Mouse (Mus musculus): ENCODE measurements around the gene Hnf1b. TPM values are rescaled to one million over a fixed set of nuclear protein-coding genes. Genes with fewer than 3 reads are reported as not detected.
A peak's percentile ranks its signal among the peaks of the same experiment; 100 is the strongest.

Gene Hnf1b
- not detected in 2 replicates for polyA plus RNA-seq (2012; ENCODE audit: insufficient read depth, low replicate concordance)

DNA sequence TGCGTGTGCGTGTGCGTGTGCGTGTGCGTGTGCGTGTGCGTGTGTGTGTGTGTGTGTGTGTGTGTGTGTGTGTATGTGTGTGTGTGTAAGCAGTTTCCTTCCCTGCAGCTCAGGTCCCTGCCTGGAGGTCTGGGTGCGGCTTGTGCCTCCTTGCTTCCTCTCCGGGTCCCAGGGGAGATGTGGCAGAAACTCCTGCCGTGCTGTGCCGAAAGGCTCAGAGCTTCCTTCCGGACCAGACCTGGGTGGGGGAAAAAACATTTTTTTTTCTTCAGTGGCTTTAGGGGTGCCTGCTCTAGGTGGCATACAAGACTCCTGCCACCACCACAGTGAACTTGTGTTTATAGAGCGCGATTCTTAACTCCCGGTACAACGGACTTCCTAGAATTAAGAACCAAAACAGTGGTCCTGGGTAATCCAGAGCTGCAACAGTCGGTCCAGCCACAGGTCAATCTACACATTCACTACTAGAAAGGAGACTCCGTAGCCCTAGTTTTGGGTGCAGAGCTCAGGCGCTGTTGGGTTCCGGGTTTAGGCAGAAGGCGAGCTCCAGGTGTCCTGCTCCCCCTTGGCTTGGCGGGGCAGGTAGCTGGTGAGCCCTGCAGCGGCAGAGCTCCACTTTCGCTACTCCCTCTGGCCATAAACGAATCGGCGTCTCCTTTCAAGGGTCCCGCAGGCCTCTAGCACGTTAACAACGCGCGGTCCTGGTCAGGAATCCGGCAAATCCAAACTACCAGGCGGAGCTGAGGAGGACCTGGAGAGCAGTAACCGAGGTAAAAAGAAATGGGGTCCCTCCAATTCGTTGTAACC, at the start of gene Hnf1b:
Gene Hnf1b (plus strand): TSS at position 535 of the 807 bp plus-strand sequence.
- H3K9me3 ChIP-seq = 0 out of 2 replicates have a peak, but pooled peaks cover 4% of the 10 kb centered on the region
- no peaks in the 10 kb centered on the region for H3K36me3 ChIP-seq (replicated peaks; ENCODE audit: low read length)
- H3K4me3 ChIP-seq (replicated peaks) = peak within 1 kb of the TSS; percentile 88
- H3K27me3 ChIP-seq (replicated peaks) = peaks cover 83% of the 10 kb centered on the region
- H3K4me1 ChIP-seq = peaks cover 42% of the 10 kb centered on the region
- no peak for TF ChIP-seq FLI1 (IDR thresholded peaks at IDR 0.05; ENCODE audit: low read length)
- no peak for TF ChIP-seq GATA1 (IDR thresholded peaks at IDR 0.05; ENCODE audit: borderline replicate concordance, low read length)

DNA sequence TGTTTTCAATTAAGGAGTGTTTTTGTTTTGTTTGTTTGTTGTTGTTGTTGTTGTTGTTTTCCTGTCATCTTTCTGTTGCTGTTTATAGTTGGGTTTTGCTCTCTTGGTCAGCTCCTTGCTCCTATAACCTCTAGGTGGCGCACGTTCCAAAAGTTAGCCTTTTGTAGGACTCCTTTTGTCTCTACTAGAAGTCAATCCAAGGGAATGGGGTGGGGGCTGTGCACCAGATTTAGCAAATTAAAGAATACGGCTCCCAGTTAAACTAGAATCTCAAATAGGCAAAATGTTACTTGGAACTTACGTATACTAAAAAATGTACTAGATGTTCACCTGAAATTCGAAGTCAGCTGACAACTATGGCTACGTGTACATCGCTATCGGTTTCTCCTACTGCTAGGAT, 47.7 kb upstream of the Hnf1b start:
- Histone ChIP-seq H3K4me1 (no peaks in the 10 kb centered on the region), H3K4me3 (replicated peaks) (no peak overlapping the region), H3K9me3 (peaks cover 17% of the 10 kb centered on the region), H3K27me3 (replicated peaks) (peaks cover 61% of the 10 kb centered on the region), H3K36me3 (replicated peaks; ENCODE audit: low read length) (no peaks in the 10 kb centered on the region)
- TF ChIP-seq FLI1 (IDR thresholded peaks at IDR 0.05; ENCODE audit: low read length) = no peak
- no peak for TF ChIP-seq GATA1 (IDR thresholded peaks at IDR 0.05; ENCODE audit: borderline replicate concordance, low read length)

DNA sequence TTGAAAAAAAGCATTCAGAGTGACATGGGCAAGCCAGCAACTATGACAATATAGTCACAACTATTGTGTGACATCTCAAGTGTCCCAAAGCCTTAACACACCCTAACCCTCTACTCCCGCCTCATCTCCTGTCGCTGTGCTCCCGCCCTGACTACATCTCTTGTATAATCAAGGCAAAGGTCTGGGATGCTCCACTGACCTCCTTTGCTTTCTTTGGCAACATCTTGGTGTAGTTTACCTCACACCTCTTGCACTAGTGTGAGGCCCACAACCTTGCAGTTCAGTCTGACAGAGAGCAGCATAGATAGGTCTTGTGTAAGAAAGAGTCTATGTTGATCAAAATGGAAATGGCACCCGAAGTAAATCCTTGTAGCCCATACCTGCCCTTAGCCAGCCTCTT, 47.3 kb upstream of the Hnf1b start:
- Histone ChIP-seq H3K9me3 (peaks cover 21% of the 10 kb centered on the region), H3K27me3 (replicated peaks) (peaks cover 60% of the 10 kb centered on the region), H3K4me3 (replicated peaks) (no peak overlapping the region), H3K4me1 (no peaks in the 10 kb centered on the region), H3K36me3 (replicated peaks; ENCODE audit: low read length) (no peaks in the 10 kb centered on the region)
- no peak for TF ChIP-seq FLI1 (IDR thresholded peaks at IDR 0.05; ENCODE audit: low read length)
- TF ChIP-seq GATA1 (IDR thresholded peaks at IDR 0.05; ENCODE audit: borderline replicate concordance, low read length) = no peak

DNA sequence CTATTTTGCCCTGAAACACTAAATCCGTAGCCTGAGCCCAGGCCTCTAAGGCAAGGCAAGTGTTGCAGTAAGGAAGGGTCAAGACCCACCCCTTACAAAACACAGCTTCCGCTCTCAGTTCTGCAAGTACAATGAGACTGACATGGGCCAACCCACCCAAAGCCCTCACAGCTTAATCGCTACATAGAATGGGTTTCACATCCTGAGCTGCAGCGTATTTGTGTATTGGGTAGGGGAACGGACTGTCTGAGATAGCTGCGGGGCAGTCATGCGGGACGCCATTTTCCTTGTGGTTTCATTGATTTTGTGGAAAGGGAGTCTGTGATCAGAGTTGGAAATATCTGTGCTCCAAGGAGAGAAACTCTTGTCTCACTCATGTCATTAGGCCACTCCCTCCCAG, 39.4 kb upstream of the Hnf1b start:
- Histone ChIP-seq H3K27me3 (replicated peaks) (peaks cover 76% of the 10 kb centered on the region), H3K9me3 (peaks cover 24% of the 10 kb centered on the region), H3K4me3 (replicated peaks) (no peak overlapping the region), H3K4me1 (0 out of 2 replicates have a peak, but pooled peaks cover 3% of the 10 kb centered on the region), H3K36me3 (replicated peaks; ENCODE audit: low read length) (no peaks in the 10 kb centered on the region)
- TF ChIP-seq FLI1 (IDR thresholded peaks at IDR 0.05; ENCODE audit: low read length) (no peak), GATA1 (IDR thresholded peaks at IDR 0.05; ENCODE audit: borderline replicate concordance, low read length) (no peak)

DNA sequence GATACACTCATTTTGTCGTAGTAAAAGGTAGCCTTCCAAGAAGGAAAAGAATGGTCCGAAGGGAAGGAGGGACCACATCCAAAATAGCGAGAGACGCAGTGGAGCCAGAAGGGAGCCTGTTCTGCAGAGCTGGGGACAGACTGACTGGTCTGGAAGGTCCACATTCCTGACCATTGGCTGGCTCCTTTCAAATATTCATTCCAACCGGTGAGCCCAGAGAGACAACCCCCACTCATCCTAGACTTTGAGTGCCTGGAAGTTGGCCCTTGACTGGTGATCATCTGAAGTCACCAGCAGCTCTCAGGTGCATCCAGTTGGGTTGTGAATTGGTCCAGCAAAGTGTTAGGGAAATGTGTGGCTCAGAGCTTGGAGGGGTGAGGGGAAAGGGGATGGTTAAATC, 34.7 kb upstream of the Hnf1b start:
- Histone ChIP-seq H3K4me1 (0 out of 2 replicates have a peak, but pooled peaks cover 3% of the 10 kb centered on the region), H3K36me3 (replicated peaks; ENCODE audit: low read length) (no peaks in the 10 kb centered on the region), H3K4me3 (replicated peaks) (no peak overlapping the region), H3K27me3 (replicated peaks) (peaks cover 72% of the 10 kb centered on the region), H3K9me3 (no peaks in the 10 kb centered on the region)
- TF ChIP-seq GATA1 (IDR thresholded peaks at IDR 0.05; ENCODE audit: borderline replicate concordance, low read length) (no peak), FLI1 (IDR thresholded peaks at IDR 0.05; ENCODE audit: low read length) (no peak)

DNA sequence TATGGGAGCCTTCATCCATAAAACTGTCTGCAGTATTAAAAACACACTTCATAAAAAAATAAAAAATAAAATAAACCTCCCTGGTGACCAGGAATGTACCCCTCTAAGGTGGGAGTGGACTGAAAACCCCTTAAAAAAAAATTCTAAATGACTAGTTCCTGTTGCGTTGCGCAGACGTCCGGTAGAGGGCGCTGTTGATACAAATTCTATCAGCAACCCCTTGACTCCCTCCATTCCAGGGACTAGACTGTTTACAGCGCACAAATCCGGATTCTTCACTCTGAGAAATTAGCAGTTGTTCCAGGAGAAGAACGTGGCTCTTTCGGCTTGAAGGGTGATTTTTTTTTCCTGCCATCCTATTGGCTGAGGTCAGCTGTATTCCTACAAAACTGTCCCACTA, 34.2 kb upstream of the Hnf1b start:
- TF ChIP-seq GATA1 (IDR thresholded peaks at IDR 0.05; ENCODE audit: borderline replicate concordance, low read length) (no peak), FLI1 (IDR thresholded peaks at IDR 0.05; ENCODE audit: low read length) (no peak)
- Histone ChIP-seq H3K9me3 (no peaks in the 10 kb centered on the region), H3K4me3 (replicated peaks) (no peak overlapping the region), H3K27me3 (replicated peaks) (peaks cover 70% of the 10 kb centered on the region), H3K4me1 (0 out of 2 replicates have a peak, but pooled peaks cover 3% of the 10 kb centered on the region), H3K36me3 (replicated peaks; ENCODE audit: low read length) (no peaks in the 10 kb centered on the region)

DNA sequence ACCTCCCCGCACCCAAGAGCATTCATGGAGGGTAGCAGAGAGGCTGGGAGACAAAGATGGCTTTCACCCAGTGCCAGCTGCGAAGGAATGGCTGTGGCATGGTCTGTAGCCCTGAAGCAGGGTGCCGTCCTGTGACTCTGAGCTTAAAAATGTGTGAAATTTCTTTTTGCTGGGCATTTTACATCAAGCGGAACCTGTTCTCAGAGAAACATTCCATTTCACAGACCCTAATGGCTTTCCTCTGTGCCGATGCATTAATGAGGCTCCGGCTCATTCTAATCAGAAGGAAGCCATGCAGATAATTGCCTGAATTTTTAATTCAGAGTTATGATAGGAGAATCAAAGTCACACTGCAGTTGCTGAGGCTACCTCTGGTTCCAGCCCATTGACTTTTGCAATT, 32.8 kb upstream of the Hnf1b start:
- no peaks in the 10 kb centered on the region for H3K9me3 ChIP-seq
- no peaks in the 10 kb centered on the region for H3K36me3 ChIP-seq (replicated peaks; ENCODE audit: low read length)
- TF ChIP-seq FLI1 (IDR thresholded peaks at IDR 0.05; ENCODE audit: low read length) (no peak), GATA1 (IDR thresholded peaks at IDR 0.05; ENCODE audit: borderline replicate concordance, low read length) (no peak)
- H3K27me3 ChIP-seq (replicated peaks) = peaks cover 58% of the 10 kb centered on the region
- H3K4me3 ChIP-seq (replicated peaks) = no peak overlapping the region
- 0 out of 2 replicates have a peak, but pooled peaks cover 3% of the 10 kb centered on the region for H3K4me1 ChIP-seq

DNA sequence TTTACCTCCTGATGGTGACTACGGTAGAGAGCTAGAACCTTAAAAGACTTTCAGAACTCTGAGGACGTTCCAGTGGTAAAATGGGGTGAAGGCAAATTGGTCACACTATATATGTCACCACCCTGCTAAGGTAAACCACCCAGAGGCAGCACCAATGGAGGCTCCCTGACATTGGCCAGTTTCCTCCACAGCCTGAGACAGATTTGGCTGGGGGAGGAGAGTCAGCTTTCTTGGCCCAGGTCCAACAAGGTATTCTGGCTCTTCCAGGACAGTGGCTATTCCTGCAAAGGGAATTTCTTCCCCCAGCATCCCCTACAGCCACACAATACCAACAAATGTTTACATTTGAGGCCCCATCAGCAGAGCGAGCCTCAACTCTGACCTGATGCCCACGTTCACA, 31.9 kb upstream of the Hnf1b start:
- no peaks in the 10 kb centered on the region for H3K36me3 ChIP-seq (replicated peaks; ENCODE audit: low read length)
- H3K27me3 ChIP-seq (replicated peaks) = peaks cover 57% of the 10 kb centered on the region
- H3K4me3 ChIP-seq (replicated peaks) = no peak overlapping the region
- H3K4me1 ChIP-seq = peaks cover 3% of the 10 kb centered on the region; the same call in 1 of the 2 replicates
- TF ChIP-seq FLI1 (IDR thresholded peaks at IDR 0.05; ENCODE audit: low read length) (no peak), GATA1 (IDR thresholded peaks at IDR 0.05; ENCODE audit: borderline replicate concordance, low read length) (no peak)
- no peaks in the 10 kb centered on the region for H3K9me3 ChIP-seq

DNA sequence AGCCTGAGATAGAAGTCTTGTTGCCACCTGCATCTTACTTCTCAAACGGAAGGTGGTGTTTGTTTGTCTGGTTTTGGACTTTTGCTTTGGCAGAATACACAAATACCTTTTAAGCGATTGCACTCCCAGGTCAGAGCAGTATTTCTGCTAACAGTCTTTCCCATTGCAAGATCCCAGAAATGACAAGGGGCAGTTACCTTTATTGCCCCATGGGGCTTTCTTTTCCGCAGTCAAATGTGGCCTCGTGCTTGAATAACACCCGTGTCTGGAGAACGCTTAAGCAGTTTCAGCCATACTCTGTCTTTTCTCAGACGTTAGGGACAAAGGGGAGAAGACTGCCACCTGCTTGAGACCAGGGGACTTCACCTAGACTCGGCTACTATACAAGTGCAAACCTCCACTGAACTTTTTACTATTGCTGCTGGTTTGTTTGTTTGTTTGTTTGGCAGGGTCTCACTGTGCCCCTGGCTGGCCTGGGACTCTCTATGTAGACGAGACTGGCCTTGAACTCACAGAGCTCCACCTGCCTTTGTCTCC, 31.2 kb upstream of the Hnf1b start:
- Histone ChIP-seq H3K4me3 (replicated peaks) (no peak overlapping the region), H3K9me3 (no peaks in the 10 kb centered on the region), H3K36me3 (replicated peaks; ENCODE audit: low read length) (no peaks in the 10 kb centered on the region), H3K27me3 (replicated peaks) (peaks cover 55% of the 10 kb centered on the region), H3K4me1 (peaks cover 3% of the 10 kb centered on the region; the same call in 1 of the 2 replicates)
- no peak for TF ChIP-seq FLI1 (IDR thresholded peaks at IDR 0.05; ENCODE audit: low read length)
- TF ChIP-seq GATA1 (IDR thresholded peaks at IDR 0.05; ENCODE audit: borderline replicate concordance, low read length) = no peak
